Mouse (Mus musculus) megakaryocyte, embryonic 14.5 days (primary cell): ENCODE measurements around the gene Sec24a.

Experiments used
- FLI1 ChIP-seq: IDR thresholded peaks from 2 replicates; pipeline ENCODE4 v1.6.1; 2012; ENCODE audit warnings: low read length, inconsistent platforms, mixed read lengths
- GATA1 ChIP-seq: IDR thresholded peaks from 3 replicates; pipeline ENCODE4 v1.6.1; 2012; ENCODE audit warnings: mixed read lengths, low read length, inconsistent platforms, borderline replicate concordance

GRCm38 (mm10) chr11:51658705-51659104 is 104.7 kb downstream of the Sec24a start:
- TF ChIP-seq GATA1: no peak
- TF ChIP-seq FLI1: no peak
